Mouse (Mus musculus): ENCODE data around the gene Tcf25. TPM values are rescaled to one million over a fixed set of nuclear protein-coding genes. Genes with fewer than 3 reads are reported as not detected.

The Tcf25 gene
- polyA plus RNA-seq, 1 experiment = 551 TPM

GRCm38 (mm10) chr8:123345135-123345534, 28.4 kb upstream of the Tcf25 start:
- 89% methylated on average over 8 of the region's 8 CpGs for WGBS
- H3K27ac ChIP-seq (ENCODE audit: insufficient read depth, low read depth, low read length) = no peak overlapping the region
- no peak overlapping the region for H3K4me3 ChIP-seq (ENCODE audit: insufficient read depth, low read depth, low read length)
- peaks cover 2% of the 10 kb centered on the region; the same call in 1 of the 2 replicates for H3K4me1 ChIP-seq (ENCODE audit: control insufficient read depth, insufficient read depth, low read length)
- no peak for TF ChIP-seq CTCF (IDR thresholded peaks at IDR 0.05; ENCODE audit: insufficient read depth, low read depth, low read length)
- TF ChIP-seq POLR2A (IDR thresholded peaks at IDR 0.05; ENCODE audit: insufficient read depth, low read depth, low read length) = no peak

- no peak overlapping the region for H3K4me3 ChIP-seq (ENCODE audit: insufficient read depth, low read depth, low read length)
- WGBS = 73% methylated on average over 6 of the region's 6 CpGs
- H3K27ac ChIP-seq (ENCODE audit: insufficient read depth, low read depth, low read length) = no peak overlapping the region
- peaks cover 2% of the 10 kb centered on the region; the same call in 1 of the 2 replicates for H3K4me1 ChIP-seq (ENCODE audit: control insufficient read depth, insufficient read depth, low read length)
- TF ChIP-seq POLR2A (IDR thresholded peaks at IDR 0.05; ENCODE audit: insufficient read depth, low read depth, low read length) (no peak), CTCF (IDR thresholded peaks at IDR 0.05; ENCODE audit: insufficient read depth, low read depth, low read length) (no peak)
Measured at GRCm38 (mm10) chr8:123345856-123346255, 27.7 kb upstream of the Tcf25 start.

- Histone ChIP-seq H3K27ac (ENCODE audit: insufficient read depth, low read depth, low read length) (no peak overlapping the region), H3K4me1 (ENCODE audit: control insufficient read depth, insufficient read depth, low read length) (0 out of 2 replicates have a peak, but pooled peaks cover 2% of the 10 kb centered on the region), H3K4me3 (ENCODE audit: insufficient read depth, low read depth, low read length) (no peak overlapping the region)
- 73% methylated on average over 2 of the region's 2 CpGs for WGBS
- TF ChIP-seq CTCF (IDR thresholded peaks at IDR 0.05; ENCODE audit: insufficient read depth, low read depth, low read length) = no peak
- no peak for TF ChIP-seq POLR2A (IDR thresholded peaks at IDR 0.05; ENCODE audit: insufficient read depth, low read depth, low read length)
Measured at GRCm38 (mm10) chr8:123347293-123347692, 26.3 kb upstream of the Tcf25 start.

GRCm38 (mm10) chr8:123348237-123348843, 25.2 kb upstream of the Tcf25 start:
- 50% methylated on average over 9 of the region's 9 CpGs for WGBS
- Histone ChIP-seq H3K27ac (ENCODE audit: insufficient read depth, low read depth, low read length) (no peak overlapping the region), H3K4me3 (ENCODE audit: insufficient read depth, low read depth, low read length) (no peak overlapping the region), H3K4me1 (ENCODE audit: control insufficient read depth, insufficient read depth, low read length) (peaks cover 7% of the 10 kb centered on the region; the same call in 1 of the 2 replicates)
- TF ChIP-seq POLR2A (IDR thresholded peaks at IDR 0.05; ENCODE audit: insufficient read depth, low read depth, low read length) (no peak), CTCF (IDR thresholded peaks at IDR 0.05; ENCODE audit: insufficient read depth, low read depth, low read length) (no peak)

GRCm38 (mm10) chr8:123349073-123349472, 24.5 kb upstream of the Tcf25 start:
- WGBS = 86% methylated on average over 4 of the region's 4 CpGs
- no peak for TF ChIP-seq CTCF (IDR thresholded peaks at IDR 0.05; ENCODE audit: insufficient read depth, low read depth, low read length)
- no peak for TF ChIP-seq POLR2A (IDR thresholded peaks at IDR 0.05; ENCODE audit: insufficient read depth, low read depth, low read length)
- H3K4me1 ChIP-seq (ENCODE audit: control insufficient read depth, insufficient read depth, low read length) = peaks cover 7% of the 10 kb centered on the region; the same call in 1 of the 2 replicates

GRCm38 (mm10) chr8:123352118-123352517, 21.4 kb upstream of the Tcf25 start:
- WGBS = 86% methylated on average over 12 of the region's 12 CpGs
- no peak overlapping the region for H3K27ac ChIP-seq (ENCODE audit: insufficient read depth, low read depth, low read length)
- H3K4me1 ChIP-seq (ENCODE audit: control insufficient read depth, insufficient read depth, low read length) = peaks cover 7% of the 10 kb centered on the region; the same call in 1 of the 2 replicates
- no peak for TF ChIP-seq POLR2A (IDR thresholded peaks at IDR 0.05; ENCODE audit: insufficient read depth, low read depth, low read length)
- no peak for TF ChIP-seq CTCF (IDR thresholded peaks at IDR 0.05; ENCODE audit: insufficient read depth, low read depth, low read length)
- no peak overlapping the region for H3K4me3 ChIP-seq (ENCODE audit: insufficient read depth, low read depth, low read length)

More at GRCm38 (mm10) chr8:123349073-123349472, 24.5 kb upstream of the Tcf25 start:
- Histone ChIP-seq H3K4me3 (ENCODE audit: insufficient read depth, low read depth, low read length) (no peak overlapping the region), H3K27ac (ENCODE audit: insufficient read depth, low read depth, low read length) (no peak overlapping the region)

- no peak for TF ChIP-seq CTCF (IDR thresholded peaks at IDR 0.05; ENCODE audit: insufficient read depth, low read depth, low read length)
- TF ChIP-seq POLR2A (IDR thresholded peaks at IDR 0.05; ENCODE audit: insufficient read depth, low read depth, low read length) = no peak
- WGBS = 31% methylated on average over 13 of the region's 13 CpGs
- H3K4me1 ChIP-seq (ENCODE audit: control insufficient read depth, insufficient read depth, low read length) = peaks cover 7% of the 10 kb centered on the region; the same call in 1 of the 2 replicates
- H3K27ac ChIP-seq (ENCODE audit: insufficient read depth, low read depth, low read length) = no peak overlapping the region
- H3K4me3 ChIP-seq (ENCODE audit: insufficient read depth, low read depth, low read length) = no peak overlapping the region
Measured at GRCm38 (mm10) chr8:123352786-123353185, 20.8 kb upstream of the Tcf25 start.

GRCm38 (mm10) chr8:123353216-123353615, 20.3 kb upstream of the Tcf25 start:
- no peak for TF ChIP-seq CTCF (IDR thresholded peaks at IDR 0.05; ENCODE audit: insufficient read depth, low read depth, low read length)
- no peak for TF ChIP-seq POLR2A (IDR thresholded peaks at IDR 0.05; ENCODE audit: insufficient read depth, low read depth, low read length)

GRCm38 (mm10) chr8:123361082-123361739, 12.3 kb upstream of the Tcf25 start:
- Histone ChIP-seq H3K27ac (ENCODE audit: insufficient read depth, low read depth, low read length) (no peak overlapping the region), H3K4me3 (ENCODE audit: insufficient read depth, low read depth, low read length) (no peak overlapping the region), H3K4me1 (ENCODE audit: control insufficient read depth, insufficient read depth, low read length) (no peaks in the 10 kb centered on the region)
- no peak for TF ChIP-seq CTCF (IDR thresholded peaks at IDR 0.05; ENCODE audit: insufficient read depth, low read depth, low read length)
- TF ChIP-seq POLR2A (IDR thresholded peaks at IDR 0.05; ENCODE audit: insufficient read depth, low read depth, low read length) = no peak
- 39% methylated on average over 12 of the region's 12 CpGs for whole genome bisulfite sequencing

More at GRCm38 (mm10) chr8:123353216-123353615, 20.3 kb upstream of the Tcf25 start:
- WGBS = 40% methylated on average over 11 of the region's 11 CpGs
- H3K27ac ChIP-seq (ENCODE audit: insufficient read depth, low read depth, low read length) = no peak overlapping the region
- H3K4me3 ChIP-seq (ENCODE audit: insufficient read depth, low read depth, low read length) = no peak overlapping the region
- peaks cover 7% of the 10 kb centered on the region; the same call in 1 of the 2 replicates for H3K4me1 ChIP-seq (ENCODE audit: control insufficient read depth, insufficient read depth, low read length)

Measured in olfactory bulb, adult 2 months (tissue).